Mouse (Mus musculus): ENCODE data around the gene Tsc22d1. TPM values are rescaled to one million over a fixed set of nuclear protein-coding genes. Genes with fewer than 3 reads are reported as not detected.
A peak's percentile ranks its signal among the peaks of the same experiment; 100 is the strongest.

Gene Tsc22d1
- polyA plus RNA-seq, 1 experiment from 2014 or later = 644 TPM

DNA sequence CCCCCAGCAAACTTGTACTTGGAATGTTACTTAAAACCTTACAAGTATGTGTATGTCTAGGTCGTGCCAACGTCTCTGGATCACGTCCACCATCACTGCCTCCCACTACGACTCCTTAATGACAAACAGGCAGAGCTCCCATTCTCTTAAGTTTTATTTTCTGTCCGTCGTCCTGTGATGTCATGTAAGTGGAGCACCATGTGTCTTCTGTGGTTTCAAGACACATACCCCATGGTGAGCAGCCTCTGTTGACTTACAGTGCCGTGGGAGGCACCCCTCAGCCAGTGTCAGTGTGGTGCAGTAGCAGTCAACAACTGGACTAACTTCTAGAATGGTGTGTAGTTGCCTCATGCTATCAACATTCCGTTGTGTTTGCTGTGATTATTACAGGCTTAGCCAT is 57.7 kb downstream of the Tsc22d1 start:
- 90% methylated on average over 8 of the region's 8 CpGs for WGBS
- peaks cover 12% of the 10 kb centered on the region; the same call in 1 of the 2 replicates for H3K36me3 ChIP-seq
- no peak overlapping the region for H3K27ac ChIP-seq
- no peak overlapping the region for H3K9ac ChIP-seq (replicated peaks)
- no peaks in the 10 kb centered on the region for H3K9me3 ChIP-seq
- H3K27me3 ChIP-seq = no peaks in the 10 kb centered on the region
- no peak overlapping the region for H3K4me2 ChIP-seq (replicated peaks)
- H3K4me1 ChIP-seq (replicated peaks) = no peaks in the 10 kb centered on the region
- no peak overlapping the region for H3K4me3 ChIP-seq (replicated peaks)
- ATAC-seq = no peak

DNA sequence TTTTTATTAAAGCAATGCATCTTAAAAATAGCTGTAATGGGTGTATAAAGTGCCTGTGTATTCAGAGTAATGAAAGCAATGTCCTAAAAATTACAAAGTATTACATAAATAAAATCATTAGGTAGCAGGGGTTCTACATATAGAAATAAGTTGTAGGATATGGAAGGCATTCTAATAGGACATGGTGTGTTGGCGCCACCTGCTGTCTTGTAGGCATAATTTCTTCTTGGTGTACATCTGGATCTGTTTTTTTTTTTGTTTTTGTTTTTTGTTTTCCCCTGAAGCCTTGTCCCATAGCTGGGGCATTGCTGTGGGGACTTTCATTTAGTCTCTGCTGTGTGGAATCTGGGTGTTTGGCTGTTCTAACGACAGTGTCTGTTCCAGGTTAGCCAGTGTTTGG is 58.6 kb downstream of the Tsc22d1 start:
- no peaks in the 10 kb centered on the region for H3K27me3 ChIP-seq
- H3K27ac ChIP-seq = no peak overlapping the region
- no peak for ATAC-seq
- H3K9ac ChIP-seq (replicated peaks) = no peak overlapping the region
- H3K9me3 ChIP-seq = no peaks in the 10 kb centered on the region
- H3K4me2 ChIP-seq (replicated peaks) = no peak overlapping the region
- H3K4me1 ChIP-seq (replicated peaks) = no peaks in the 10 kb centered on the region
- peaks cover 12% of the 10 kb centered on the region; the same call in 1 of the 2 replicates for H3K36me3 ChIP-seq
- WGBS = 13% methylated on average over 2 of the region's 2 CpGs
- no peak overlapping the region for H3K4me3 ChIP-seq (replicated peaks)

DNA sequence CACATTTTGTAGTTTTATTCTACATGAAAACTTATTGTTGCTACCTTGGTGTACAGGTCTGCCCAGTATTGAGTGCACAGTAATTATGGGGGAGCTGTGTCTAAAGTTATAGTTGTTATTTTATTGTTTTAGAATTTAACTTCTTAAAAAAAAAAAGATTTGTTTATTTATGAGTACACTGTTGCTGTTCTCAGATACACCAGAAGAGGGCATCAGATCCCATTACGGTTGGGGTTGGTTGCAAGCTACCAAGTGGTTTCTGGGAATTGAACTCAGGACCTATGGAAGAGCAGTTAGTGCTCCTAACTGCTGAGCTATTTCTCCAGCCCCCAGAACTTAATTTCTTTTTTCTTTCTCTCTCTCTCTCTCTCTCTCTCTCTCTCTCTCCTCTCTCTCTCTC is 59.4 kb downstream of the Tsc22d1 start:
- no peak for ATAC-seq
- H3K9ac ChIP-seq (replicated peaks) = no peak overlapping the region
- no peaks in the 10 kb centered on the region for H3K9me3 ChIP-seq
- H3K36me3 ChIP-seq = peaks cover 12% of the 10 kb centered on the region; the same call in 1 of the 2 replicates
- WGBS = 78% methylated on average over 1 of the region's 1 CpGs
- H3K4me3 ChIP-seq (replicated peaks) = no peak overlapping the region
- H3K27me3 ChIP-seq = no peaks in the 10 kb centered on the region
- H3K4me1 ChIP-seq (replicated peaks) = no peaks in the 10 kb centered on the region
- no peak overlapping the region for H3K27ac ChIP-seq
- no peak overlapping the region for H3K4me2 ChIP-seq (replicated peaks)

DNA sequence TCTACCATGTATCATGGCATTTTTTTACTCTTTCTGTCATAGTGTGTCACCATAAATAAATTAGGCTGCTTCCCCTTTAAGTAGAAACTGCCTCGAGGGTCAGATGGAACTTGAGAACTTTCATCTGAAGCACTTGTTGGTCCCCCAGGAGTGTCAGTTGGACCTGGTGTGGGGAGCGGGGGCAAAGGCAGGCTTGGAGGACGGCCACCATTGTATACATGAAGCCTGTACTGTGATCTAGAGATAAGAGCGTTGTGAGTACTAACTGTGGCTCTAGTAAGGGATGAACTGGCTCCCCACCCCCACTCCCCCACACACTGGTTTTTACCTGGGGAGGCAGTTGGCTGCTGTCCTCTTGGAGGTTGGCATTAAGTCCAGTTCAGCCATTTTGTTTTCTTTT is 62.0 kb downstream of the Tsc22d1 start:
- H3K9me3 ChIP-seq = no peaks in the 10 kb centered on the region
- no peaks in the 10 kb centered on the region for H3K4me1 ChIP-seq (replicated peaks)
- no peak overlapping the region for H3K4me3 ChIP-seq (replicated peaks)
- WGBS = 84% methylated on average over 4 of the region's 4 CpGs
- H3K36me3 ChIP-seq = peaks cover 9% of the 10 kb centered on the region; the same call in 1 of the 2 replicates
- H3K27me3 ChIP-seq = no peaks in the 10 kb centered on the region
- no peak overlapping the region for H3K4me2 ChIP-seq (replicated peaks)
- ATAC-seq = no peak
- H3K9ac ChIP-seq (replicated peaks) = no peak overlapping the region
- no peak overlapping the region for H3K27ac ChIP-seq

DNA sequence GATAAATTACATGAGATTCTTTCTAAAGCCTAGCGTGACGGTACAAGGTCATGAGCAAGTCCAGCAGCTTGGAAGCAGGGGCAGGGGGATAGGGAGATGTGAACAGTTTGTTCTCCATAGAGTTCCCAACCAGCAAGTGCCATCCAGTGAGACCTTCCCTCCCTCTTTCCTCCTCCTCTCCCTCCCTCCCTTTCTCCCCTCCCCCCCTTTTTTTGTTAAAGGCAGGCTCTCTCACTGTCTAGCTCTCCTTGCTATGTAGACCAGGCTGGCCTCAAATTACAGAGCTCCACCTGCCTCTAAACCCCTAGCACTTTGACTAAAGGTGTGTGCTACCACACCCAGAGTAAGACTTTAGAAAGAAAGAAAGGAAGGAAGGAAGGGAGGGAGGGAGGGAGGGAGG is 63.3 kb downstream of the Tsc22d1 start:
- Histone ChIP-seq H3K27ac (no peak overlapping the region), H3K9me3 (no peaks in the 10 kb centered on the region), H3K4me3 (replicated peaks) (no peak overlapping the region), H3K36me3 (0 out of 2 replicates have a peak, but pooled peaks cover 3% of the 10 kb centered on the region), H3K27me3 (no peaks in the 10 kb centered on the region), H3K9ac (replicated peaks) (no peak overlapping the region), H3K4me1 (replicated peaks) (no peaks in the 10 kb centered on the region), H3K4me2 (replicated peaks) (no peak overlapping the region)
- WGBS = 73% methylated on average over 2 of the region's 2 CpGs
- ATAC-seq = no peak

DNA sequence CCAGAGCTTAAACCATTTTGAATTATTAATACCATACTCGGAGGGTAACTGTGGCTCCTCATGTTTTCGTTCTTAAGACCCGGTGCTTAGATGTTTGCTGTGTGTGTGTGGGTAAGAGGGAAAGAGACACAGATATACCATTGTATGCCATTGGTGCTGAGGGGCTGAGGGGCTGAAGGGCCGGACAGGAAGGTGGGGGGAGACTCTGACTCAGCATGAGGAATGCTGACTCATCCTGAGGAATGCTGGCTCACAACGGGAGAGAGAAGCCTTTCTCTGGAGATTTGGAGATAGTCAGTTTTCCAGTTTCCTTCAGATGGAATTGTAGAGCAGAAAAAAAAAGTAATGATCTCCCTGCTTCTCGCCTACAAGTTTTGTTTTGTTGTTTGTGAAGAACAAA is 63.9 kb downstream of the Tsc22d1 start:
- no peaks in the 10 kb centered on the region for H3K4me1 ChIP-seq (replicated peaks)
- 59% methylated on average over 6 of the region's 6 CpGs for WGBS
- ATAC-seq = no peak
- H3K36me3 ChIP-seq = 0 out of 2 replicates have a peak, but pooled peaks cover 3% of the 10 kb centered on the region
- H3K9me3 ChIP-seq = no peaks in the 10 kb centered on the region
- no peak overlapping the region for H3K4me2 ChIP-seq (replicated peaks)
- no peaks in the 10 kb centered on the region for H3K27me3 ChIP-seq
- no peak overlapping the region for H3K27ac ChIP-seq
- H3K9ac ChIP-seq (replicated peaks) = no peak overlapping the region
- no peak overlapping the region for H3K4me3 ChIP-seq (replicated peaks)

DNA sequence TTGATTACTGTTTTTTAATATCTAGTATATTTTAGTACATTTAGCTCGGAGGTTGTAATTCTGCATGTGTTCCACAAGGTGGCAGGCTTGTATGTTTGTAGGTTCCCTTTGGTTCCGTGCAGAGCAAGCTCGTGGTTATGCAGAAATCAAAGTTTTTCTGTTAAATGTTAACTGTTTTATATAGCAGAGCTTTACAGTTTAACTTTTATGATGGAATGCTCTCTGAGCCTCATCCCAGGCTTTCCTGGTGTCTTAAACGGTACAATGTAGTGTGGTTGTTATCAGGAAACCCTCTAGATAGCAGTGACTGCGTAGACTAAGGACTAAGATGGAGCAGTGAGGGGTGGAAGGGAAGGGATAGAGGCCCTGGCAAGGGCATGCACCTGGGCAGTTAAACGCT is 65.1 kb downstream of the Tsc22d1 start:
- Histone ChIP-seq H3K9ac (replicated peaks) (no peak overlapping the region), H3K4me3 (replicated peaks) (no peak overlapping the region), H3K27me3 (no peaks in the 10 kb centered on the region), H3K4me1 (replicated peaks) (no peaks in the 10 kb centered on the region), H3K4me2 (replicated peaks) (no peak overlapping the region), H3K27ac (no peak overlapping the region), H3K9me3 (no peaks in the 10 kb centered on the region), H3K36me3 (0 out of 2 replicates have a peak, but pooled peaks cover 3% of the 10 kb centered on the region)
- peak; percentile 37; the same call in 1 of the 2 replicates for ATAC-seq
- WGBS = 37% methylated on average over 6 of the region's 6 CpGs

DNA sequence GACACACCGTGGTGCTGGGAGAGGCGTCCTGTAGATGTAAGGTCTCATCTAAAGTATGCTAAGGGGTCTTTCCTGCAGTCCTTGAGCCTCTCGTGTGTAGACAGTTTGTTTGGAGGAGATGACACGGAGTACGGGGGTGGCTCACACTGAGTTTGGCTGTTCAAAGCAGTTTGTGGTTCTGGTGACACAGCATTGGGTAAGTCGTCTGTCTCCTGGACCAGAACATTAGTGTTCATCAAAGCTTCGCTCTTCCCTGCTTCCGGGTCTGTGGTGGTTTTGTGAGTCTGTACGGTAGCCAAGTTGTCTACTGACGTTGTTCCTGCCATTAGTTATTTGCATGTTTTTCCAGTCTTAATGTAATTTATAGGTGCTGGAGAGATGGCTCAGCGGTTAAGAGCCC is 65.7 kb downstream of the Tsc22d1 start:
- peak; percentile 46 for ATAC-seq
- Histone ChIP-seq H3K36me3 (0 out of 2 replicates have a peak, but pooled peaks cover 3% of the 10 kb centered on the region), H3K9ac (replicated peaks) (no peak overlapping the region), H3K27ac (no peak overlapping the region), H3K4me1 (replicated peaks) (no peaks in the 10 kb centered on the region), H3K27me3 (no peaks in the 10 kb centered on the region), H3K4me2 (replicated peaks) (no peak overlapping the region), H3K9me3 (no peaks in the 10 kb centered on the region), H3K4me3 (replicated peaks) (no peak overlapping the region)
- 96% methylated on average over 11 of the region's 11 CpGs for WGBS

DNA sequence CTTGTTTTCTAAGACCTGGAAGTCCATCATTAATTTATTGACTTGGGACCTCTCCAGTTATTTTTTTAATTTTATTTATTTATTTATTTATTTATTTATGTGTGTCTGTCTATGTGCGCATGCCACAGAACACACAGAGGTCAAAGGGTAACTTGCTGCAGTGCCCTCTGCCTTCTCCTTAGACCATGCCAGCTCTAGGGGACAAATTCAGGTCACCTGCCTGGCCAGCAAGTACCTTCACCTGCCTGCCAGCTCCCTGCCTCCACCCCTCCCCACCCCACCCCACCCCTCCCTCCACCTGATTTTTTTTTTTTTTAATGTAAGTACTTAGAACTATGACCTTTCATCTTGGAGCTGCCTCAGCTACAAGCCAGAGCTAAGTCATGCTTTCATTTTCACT is 68.9 kb downstream of the Tsc22d1 start:
- Histone ChIP-seq H3K9me3 (no peaks in the 10 kb centered on the region), H3K4me3 (replicated peaks) (no peak overlapping the region), H3K27me3 (no peaks in the 10 kb centered on the region), H3K4me1 (replicated peaks) (peaks cover 12% of the 10 kb centered on the region; the same call in 1 of the 2 replicates), H3K27ac (no peak overlapping the region), H3K4me2 (replicated peaks) (no peak overlapping the region), H3K9ac (replicated peaks) (no peak overlapping the region), H3K36me3 (0 out of 2 replicates have a peak, but pooled peaks cover 9% of the 10 kb centered on the region)
- 96% methylated on average over 1 of the region's 1 CpGs for WGBS
- ATAC-seq = no peak

DNA sequence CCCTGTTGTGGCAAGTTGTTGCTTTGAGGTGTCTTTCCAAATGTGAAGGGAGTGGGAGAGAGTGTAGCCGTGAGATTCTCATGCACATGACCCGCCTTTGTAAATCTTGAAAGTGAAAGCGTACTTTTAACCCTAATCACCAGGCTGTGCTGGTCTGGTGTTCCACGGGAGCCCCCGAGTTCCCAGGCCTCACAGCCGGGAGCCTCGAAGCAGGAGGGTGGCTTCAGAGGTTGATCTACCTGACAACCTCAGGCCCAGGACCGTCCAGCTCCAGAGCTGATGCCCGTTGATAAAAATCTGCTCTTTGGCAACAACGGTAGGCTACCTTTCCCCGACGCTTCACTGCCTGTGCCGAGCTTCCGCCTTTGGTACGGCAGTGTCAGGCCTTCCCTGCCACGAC is 72.8 kb downstream of the Tsc22d1 start:
- Histone ChIP-seq H3K4me1 (replicated peaks) (peaks cover 13% of the 10 kb centered on the region; the same call in 1 of the 2 replicates), H3K27me3 (no peaks in the 10 kb centered on the region), H3K4me3 (replicated peaks) (no peak overlapping the region), H3K36me3 (0 out of 2 replicates have a peak, but pooled peaks cover 6% of the 10 kb centered on the region), H3K27ac (peak overlapping the region; percentile 47; the same call in 1 of the 2 replicates), H3K9ac (replicated peaks) (no peak overlapping the region), H3K9me3 (no peaks in the 10 kb centered on the region), H3K4me2 (replicated peaks) (no peak overlapping the region)
- no peak for ATAC-seq
- WGBS = 90% methylated on average over 16 of the region's 16 CpGs

DNA sequence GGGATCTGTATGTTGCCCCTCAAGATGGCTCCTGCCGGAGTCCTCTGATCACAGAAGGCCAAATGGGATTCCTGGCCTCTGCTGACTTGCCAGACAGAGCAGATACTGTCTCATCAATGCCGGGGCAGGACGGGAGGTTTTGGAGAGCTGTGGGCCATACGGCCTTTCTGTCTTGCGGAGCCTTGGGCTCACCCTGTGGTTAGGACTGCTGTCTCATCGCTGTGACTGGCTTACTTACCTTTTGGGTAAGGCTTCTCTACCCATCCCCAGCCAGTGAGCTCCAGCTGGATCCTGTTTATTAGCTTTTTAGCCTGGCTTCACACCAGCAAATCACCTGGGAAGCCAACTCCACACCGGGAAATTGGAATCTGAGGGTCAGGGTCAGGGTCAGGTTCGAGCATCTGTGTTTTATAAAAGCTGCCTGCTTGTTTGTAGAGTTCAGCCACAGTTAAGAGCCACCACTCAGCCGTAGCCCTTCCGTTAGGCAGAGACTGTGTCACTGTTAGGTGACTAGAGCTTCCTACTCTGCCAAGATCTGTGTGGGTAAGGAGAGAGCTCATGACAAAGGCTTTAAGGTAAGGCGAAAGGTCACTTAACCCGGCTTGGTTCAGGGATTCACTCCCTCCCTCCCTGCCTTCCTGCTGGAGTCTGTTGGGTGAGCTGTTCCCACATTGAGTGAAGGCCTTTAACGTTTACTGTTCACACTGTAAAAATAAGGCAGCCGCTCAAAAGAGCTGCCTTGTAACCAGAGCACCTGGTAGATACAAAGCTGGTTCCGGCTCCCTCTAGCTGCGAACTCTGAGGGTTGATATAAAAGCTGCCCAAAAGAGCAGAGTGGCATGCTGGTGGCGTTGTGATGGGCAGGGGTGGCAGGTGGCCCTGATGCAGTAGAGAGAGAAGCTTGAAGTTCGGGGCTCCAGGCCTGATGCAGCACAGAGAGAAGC is 73.6 kb downstream of the Tsc22d1 start:
- Histone ChIP-seq H3K4me1 (replicated peaks) (peaks cover 13% of the 10 kb centered on the region; the same call in 1 of the 2 replicates), H3K4me3 (replicated peaks) (no peak overlapping the region), H3K4me2 (replicated peaks) (no peak overlapping the region), H3K9ac (replicated peaks) (no peak overlapping the region), H3K9me3 (no peaks in the 10 kb centered on the region), H3K27me3 (no peaks in the 10 kb centered on the region), H3K27ac (peak overlapping the region; percentile 47), H3K36me3 (peaks cover 7% of the 10 kb centered on the region)
- ATAC-seq = no peak
- WGBS = 81% methylated on average over 18 of the region's 18 CpGs

DNA sequence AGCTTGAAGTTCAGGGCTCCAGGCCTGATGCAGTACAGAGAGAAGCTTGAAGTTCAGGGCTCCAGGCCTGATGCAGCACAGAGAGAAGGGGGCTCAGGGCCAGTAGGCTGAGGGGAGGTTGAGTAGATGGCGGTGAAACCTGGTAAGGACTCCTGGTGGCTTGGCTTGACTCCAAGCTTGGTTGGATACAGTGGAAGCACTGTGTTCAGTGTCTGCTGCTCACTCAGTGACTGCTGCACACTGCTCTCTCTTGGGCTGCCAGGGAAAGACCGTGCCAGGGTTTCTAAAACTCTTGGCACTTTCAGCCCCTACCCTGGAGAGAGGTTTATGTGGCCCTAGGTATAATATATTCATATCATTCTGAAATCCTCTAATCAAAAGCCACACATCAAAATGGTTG is 74.4 kb downstream of the Tsc22d1 start:
- 70% methylated on average over 2 of the region's 2 CpGs for WGBS
- Histone ChIP-seq H3K9ac (replicated peaks) (no peak overlapping the region), H3K36me3 (peaks cover 14% of the 10 kb centered on the region), H3K27me3 (no peaks in the 10 kb centered on the region), H3K9me3 (no peaks in the 10 kb centered on the region), H3K27ac (peak overlapping the region; percentile 47; the same call in 1 of the 2 replicates), H3K4me2 (replicated peaks) (no peak overlapping the region), H3K4me1 (replicated peaks) (peaks cover 13% of the 10 kb centered on the region; the same call in 1 of the 2 replicates), H3K4me3 (replicated peaks) (no peak overlapping the region)
- peak; percentile 74 for ATAC-seq

All from midbrain, embryonic 13.5 days (tissue).